Mouse (Mus musculus) urinary bladder, postnatal 4 days (tissue): ENCODE results near the gene Kcp.
A peak's percentile ranks its signal among the peaks of the same experiment; 100 is the strongest.

ENCODE experiments used
- DNase-seq, 2 experiments: peaks; one replicate each; pipeline ENCODE4 v3.0.0; 2021 to 2022; ENCODE audit warnings: low spot score in 2 of 2

Gene Kcp

GRCm38 (mm10) chr6:29507447-29508309 lies at the start of gene Kcp:
Kcp (minus strand) TSS chr6:29507952.
- DNase-seq = peak in 1 of 2 experiments; percentile 46

GRCm38 (mm10) chr6:29557112-29557511 lies 49.4 kb upstream of the Kcp start:
- no peak for DNase-seq

- no peak for DNase-seq
Observed at GRCm38 (mm10) chr6:29552526-29552925, 44.8 kb upstream of the Kcp start.

GRCm38 (mm10) chr6:29548086-29548485 lies 40.3 kb upstream of the Kcp start:
- DNase-seq = no peak

GRCm38 (mm10) chr6:29547582-29547981 lies 39.8 kb upstream of the Kcp start:
- no peak for DNase-seq

GRCm38 (mm10) chr6:29545611-29546010 lies 37.9 kb upstream of the Kcp start:
- DNase-seq = no peak

- no peak for DNase-seq
Observed at GRCm38 (mm10) chr6:29540956-29541355, 33.2 kb upstream of the Kcp start.

GRCm38 (mm10) chr6:29540223-29540622 lies 32.5 kb upstream of the Kcp start:
- no peak for DNase-seq

- no peak for DNase-seq
Observed at GRCm38 (mm10) chr6:29539502-29539901, 31.8 kb upstream of the Kcp start.

- DNase-seq = no peak
Observed at GRCm38 (mm10) chr6:29537221-29537620, 29.5 kb upstream of the Kcp start.

GRCm38 (mm10) chr6:29536651-29537193 lies 29.0 kb upstream of the Kcp start:
- DNase-seq = no peak

- peak; percentile 59 to 65 for DNase-seq
Observed at GRCm38 (mm10) chr6:29535316-29535715, 27.6 kb upstream of the Kcp start.

GRCm38 (mm10) chr6:29530050-29530449 lies 22.3 kb upstream of the Kcp start:
- DNase-seq = no peak

GRCm38 (mm10) chr6:29529444-29529820 lies 21.7 kb upstream of the Kcp start:
- DNase-seq = no peak

GRCm38 (mm10) chr6:29528561-29529443 lies 21.1 kb upstream of the Kcp start:
- DNase-seq = no peak

GRCm38 (mm10) chr6:29528165-29528505 lies 20.4 kb upstream of the Kcp start:
- no peak for DNase-seq

- DNase-seq = no peak
Observed at GRCm38 (mm10) chr6:29527361-29528164, 19.8 kb upstream of the Kcp start.

GRCm38 (mm10) chr6:29526281-29527251 lies 18.8 kb upstream of the Kcp start, which contains the start of gene Irf5:
Irf5 (plus strand) TSS chr6:29526625.
- DNase-seq = no peak

GRCm38 (mm10) chr6:29525256-29525655 lies 17.5 kb upstream of the Kcp start:
- no peak for DNase-seq

GRCm38 (mm10) chr6:29524034-29524489 lies 16.3 kb upstream of the Kcp start:
- peak in 1 of 2 experiments; percentile 65 for DNase-seq
